Mouse (Mus musculus) bone marrow macrophage, adult 2 months (primary cell): ENCODE results near the gene Tdp1.

ENCODE experiments used
- CTCF ChIP-seq: IDR thresholded peaks from 2 replicates; pipeline ENCODE4 v1.5.1; 2012; ENCODE audit warnings: low read depth, mild to moderate bottlenecking, low read length, moderate library complexity
- POLR2A ChIP-seq: IDR thresholded peaks from 2 replicates; pipeline ENCODE4 v1.6.1; 2012; ENCODE audit warnings: mild to moderate bottlenecking, low read depth, low read length, borderline replicate concordance

GRCm38 (mm10) chr12:99995951-99996350 is 111.6 kb downstream of the Tdp1 start:
- TF ChIP-seq POLR2A, result no peak
- no peak for TF ChIP-seq CTCF
